Mouse (Mus musculus) erythroblast, adult 5-6 weeks (primary cell): ENCODE results near the gene Fsd1l. TPM values are rescaled to one million over a fixed set of nuclear protein-coding genes. Genes with fewer than 3 reads are reported as not detected.
"Not testable (repeated sequence)": the region's sequence is repeated elsewhere in the genome, so short reads cannot be mapped to it uniquely, and the experiment has no call there.

Source experiments
- ATAC-seq: replicated peaks from 2 replicates; pipeline ENCODE4 v1.8.0; 2016; ENCODE audit warnings: moderate number of reproducible peaks, mild to moderate bottlenecking, moderate TSS enrichment, inconsistent platforms; ENCODE audit not compliant: poor library complexity, low FRiP score, severe bottlenecking
- total RNA-seq, 2 experiments: library from RNA; stranded (forward) in 1 of 2; stranded (reverse) in 1 of 2; fragments of 150-400 nt in 1 of 2; fragments of 200-764, 138-1000 nt in 1 of 2; gene quantifications; 2 replicates each; pipeline versions ENCODE4 v1.2.3 to v1.2.4; 2015 to 2017; ENCODE audit warnings: low replicate concordance in 2 of 2

Gene Fsd1l
- total RNA-seq, 2 experiments from 2014 or later, result 6.2 to 11.1 TPM

DNA sequence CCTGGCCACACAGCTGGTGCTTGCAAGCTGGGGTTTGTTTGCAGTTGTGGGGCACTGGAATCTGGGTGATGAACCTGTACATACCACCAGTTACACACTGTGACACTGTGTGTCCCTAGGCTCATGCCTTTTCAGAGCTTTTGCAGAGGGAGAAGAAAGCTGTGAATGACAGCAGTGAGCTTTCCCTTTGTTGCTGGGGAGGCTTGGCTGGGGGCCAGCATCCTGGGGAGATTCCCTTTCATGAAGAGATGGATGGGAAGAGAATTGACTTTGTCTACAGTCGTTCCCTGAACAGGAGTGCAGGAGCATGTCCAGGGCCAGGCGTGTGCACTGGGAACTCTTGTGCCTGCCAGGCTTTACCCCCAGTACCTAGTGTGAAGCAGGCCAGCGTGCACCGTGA, 6.5 kb upstream of the Fsd1l start:
- no peak for ATAC-seq

DNA sequence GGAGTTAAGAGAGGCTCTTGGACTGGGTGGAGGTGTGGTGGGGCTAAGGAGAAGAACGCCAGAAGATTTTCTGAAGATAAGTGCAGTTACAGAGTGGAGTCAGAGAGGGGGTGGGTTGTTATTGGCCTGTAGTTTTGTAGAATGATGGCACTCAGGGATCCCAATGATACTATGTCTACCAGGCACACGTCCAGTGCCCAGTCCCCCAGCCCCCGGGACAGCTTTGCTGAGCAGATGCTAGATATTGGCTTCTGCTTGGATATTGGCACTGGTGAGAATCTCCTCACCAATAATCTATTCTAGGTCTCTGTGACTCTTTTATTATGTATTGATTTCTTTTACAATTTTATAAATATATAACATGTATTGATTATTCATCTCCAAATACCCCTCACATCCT, 6.0 kb upstream of the Fsd1l start:
- ATAC-seq, result no peak

DNA sequence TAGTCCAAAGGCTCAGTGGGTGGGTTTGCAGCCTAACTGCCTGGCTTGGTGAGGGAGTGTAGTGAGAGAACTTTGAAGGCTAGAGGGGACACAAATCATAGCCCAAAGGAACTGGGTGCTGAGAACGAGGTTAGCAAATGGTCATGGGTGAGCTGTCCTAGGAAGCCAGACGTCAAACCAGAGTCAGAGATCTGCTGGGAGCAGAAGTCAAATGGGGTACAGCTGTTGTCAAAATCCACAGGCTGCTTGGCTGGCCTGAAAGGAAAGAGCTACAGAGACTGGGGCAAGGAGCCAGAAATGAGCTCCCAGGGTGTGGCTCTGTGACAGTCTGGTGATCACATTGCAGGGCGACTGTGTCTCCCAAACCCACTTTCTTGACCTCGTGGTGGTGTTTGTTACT, 2.3 kb upstream of the Fsd1l start:
- ATAC-seq, result no peak

DNA sequence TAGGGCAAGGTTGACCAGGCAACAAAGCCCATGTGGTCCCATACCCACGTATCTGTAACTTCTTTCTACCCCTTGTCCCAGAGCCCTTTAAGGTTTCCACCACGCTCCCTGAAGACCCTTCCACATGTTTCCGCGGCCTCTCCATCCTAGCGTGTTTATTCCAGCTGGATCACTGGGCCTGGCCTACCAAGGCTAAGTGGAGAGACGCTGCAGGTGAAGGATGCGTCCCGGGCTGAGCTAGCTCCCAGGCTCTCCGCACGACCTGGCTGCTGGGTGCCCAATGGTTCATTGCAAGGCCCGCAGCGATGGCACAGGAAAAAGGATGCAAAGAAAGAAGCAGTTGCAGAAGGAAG, 332 bp upstream of the Fsd1l start:
- ATAC-seq, result no peak

DNA sequence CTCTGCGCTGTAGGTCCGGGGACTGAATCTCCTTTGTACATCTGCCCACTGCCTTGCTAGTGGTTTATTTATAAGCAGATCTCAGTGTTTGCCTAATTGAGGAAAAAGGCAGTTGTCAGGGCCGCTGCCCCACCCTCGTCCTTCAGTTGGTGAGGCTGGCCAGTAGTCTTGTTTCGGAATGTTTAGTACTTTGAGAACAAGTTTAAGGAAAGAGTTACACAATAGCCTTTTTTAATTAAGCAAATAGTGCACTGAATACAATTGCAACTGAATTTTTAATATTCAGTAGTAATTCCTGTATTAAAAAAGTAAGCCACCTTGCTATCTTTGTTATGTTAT, 709 bp downstream of the Fsd1l start:
- ATAC-seq, result no peak

DNA sequence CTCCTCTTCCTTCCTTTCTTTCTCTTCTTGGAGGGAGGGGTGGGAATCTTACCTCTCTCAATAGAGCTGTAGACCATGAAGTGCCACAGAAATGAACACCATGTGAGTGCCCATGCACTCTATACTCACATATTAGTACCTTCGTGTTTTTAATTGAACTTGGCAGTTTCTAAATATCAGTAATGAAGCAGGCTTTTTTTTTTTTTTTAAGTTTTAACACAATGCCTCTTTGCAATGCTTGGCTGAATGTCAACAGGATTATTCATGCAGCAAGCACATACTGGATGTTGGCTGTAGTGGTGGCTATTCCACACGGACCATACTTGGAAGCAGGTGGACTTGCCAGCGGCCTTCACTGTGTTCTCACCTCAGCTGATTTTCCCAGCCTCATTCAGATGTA, 4.1 kb downstream of the Fsd1l start:
- ATAC-seq, result no peak

DNA sequence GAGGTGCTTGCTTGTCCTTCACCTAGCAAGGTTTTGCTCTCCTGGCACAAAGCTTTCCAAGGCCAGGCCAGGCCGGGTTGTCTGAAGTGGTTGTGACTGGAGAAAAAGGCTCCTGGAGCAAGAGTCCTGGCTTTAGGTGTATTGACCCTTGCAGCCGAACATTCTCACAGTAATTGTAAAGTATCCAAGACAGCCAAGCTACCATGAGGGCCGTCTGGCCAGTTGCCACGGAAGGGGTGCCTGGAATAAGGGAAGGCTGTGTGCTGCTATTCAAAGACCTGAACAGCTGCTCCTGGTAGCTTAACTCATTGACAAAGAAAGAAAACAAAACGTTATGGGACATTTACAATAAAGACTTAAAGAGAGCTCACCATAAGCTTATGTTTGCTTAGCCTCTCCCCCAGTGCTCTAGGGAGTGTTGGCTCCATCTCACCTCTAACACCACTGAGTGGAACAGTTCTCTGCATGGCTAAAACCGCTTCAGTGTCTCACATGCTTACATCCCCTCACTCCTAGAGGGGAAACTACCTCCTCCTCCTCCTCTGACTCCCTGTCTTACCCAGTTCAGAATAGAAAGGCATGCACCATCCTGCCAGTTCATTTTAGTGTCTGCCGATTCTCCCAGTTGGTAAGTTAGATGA, 6.1 kb downstream of the Fsd1l start:
- ATAC-seq, result no peak

DNA sequence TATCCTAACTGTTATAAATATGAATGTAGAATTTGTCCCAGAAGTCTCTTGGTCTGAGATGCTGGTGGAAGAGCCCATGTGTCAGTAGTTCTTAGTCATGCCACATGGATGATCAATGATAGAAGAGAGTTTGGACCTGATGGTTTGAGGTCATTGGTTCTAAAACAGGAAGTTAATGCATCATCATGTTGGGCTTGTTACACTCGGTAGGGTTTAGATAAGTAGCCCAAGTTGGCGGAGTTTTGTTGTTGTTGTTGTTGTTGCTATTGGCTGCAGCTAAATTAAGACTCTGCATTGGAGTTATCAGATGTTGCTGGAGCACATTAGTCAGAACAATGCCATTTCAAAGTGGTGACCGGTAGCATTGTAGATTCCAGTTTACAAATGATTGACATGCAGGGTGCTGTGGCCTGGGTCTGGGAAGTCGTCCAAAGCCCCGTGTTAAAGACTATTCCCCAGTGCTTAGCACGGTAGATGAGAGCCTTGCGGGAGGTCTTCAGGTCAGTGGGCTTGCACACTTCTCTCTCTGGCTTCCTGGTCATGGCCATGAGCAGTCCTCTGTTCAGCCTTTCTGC, 7.4 kb downstream of the Fsd1l start:
- ATAC-seq, result no peak

DNA sequence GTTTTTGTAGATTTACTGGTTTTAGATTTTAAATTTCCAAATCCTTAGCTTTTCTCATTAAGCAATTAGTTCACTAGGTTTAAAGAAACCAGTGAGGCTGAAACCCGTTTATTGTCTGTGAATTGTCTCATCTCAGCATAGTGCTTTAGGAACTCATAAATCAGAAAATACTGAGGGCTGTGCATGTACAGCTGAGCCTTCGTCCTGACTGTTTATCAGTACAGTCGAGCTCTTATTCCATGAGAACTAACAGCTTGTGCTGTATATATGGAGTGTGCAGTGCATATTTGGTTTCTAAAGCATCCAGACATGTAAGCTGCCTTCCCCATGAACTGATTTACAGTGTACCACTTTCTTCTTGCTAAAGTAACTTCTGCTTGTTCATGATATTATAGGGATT, 26.8 kb downstream of the Fsd1l start:
- no peak for ATAC-seq

DNA sequence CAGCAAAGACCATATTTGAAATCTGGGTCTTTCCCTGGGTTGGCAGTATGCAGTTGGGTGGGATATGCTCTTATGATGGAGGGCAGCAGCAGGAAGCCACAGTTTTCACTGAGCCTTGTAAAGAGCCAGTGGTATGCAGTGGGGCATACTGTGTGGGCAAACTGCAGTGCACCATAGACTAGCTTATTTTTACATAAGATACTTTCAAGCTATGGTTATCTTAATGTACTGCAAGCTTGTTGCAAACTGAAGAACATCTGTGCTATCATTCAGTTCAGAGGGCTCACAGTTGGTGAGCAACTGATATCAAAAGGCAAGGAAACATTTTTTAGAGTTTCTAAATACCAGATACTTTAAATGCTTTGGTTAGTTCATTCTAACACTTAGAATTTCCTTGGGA, 29.4 kb downstream of the Fsd1l start:
- 0 out of 2 replicates have a peak, but pooled peaks have one; percentile 43 for ATAC-seq

DNA sequence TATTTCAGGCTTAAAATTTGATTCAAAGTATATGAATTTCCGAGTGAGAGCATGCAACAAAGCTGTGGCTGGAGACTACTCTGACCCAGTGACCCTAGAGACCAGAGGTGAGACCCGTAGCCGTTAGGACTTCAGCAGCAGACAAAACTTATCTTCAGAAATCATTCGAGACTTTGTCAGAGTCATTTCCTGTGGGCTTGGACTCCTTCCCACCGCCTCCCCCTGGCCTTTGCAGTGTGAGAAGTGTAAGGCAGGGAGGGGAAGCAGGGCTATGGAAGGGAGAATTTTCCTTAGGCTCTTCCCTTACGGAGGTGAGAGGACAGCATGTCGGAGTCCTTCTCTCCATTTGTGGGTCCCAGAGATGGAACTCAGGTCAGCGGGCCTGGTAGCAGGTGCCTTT, 50.8 kb downstream of the Fsd1l start:
- no peak for ATAC-seq

DNA sequence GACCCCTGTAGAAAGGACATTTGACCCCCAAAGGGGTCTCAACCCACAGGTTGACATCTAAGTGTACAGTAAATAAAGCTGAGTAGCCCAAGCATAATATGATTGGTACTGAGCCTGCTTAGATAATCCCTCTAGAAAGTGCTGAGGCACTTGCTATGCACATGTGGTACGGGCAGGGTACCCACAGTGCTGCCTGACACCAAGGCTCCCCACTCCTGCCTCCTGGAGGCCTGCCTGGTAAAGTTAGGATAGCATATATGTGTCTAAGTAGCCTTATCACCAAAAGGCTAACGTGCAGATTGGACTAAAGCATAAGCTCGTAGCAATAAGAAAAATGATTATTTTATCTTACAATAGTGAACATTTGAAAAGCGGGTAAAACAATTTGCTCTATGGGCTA, 57.7 kb downstream of the Fsd1l start:
- no peak for ATAC-seq

DNA sequence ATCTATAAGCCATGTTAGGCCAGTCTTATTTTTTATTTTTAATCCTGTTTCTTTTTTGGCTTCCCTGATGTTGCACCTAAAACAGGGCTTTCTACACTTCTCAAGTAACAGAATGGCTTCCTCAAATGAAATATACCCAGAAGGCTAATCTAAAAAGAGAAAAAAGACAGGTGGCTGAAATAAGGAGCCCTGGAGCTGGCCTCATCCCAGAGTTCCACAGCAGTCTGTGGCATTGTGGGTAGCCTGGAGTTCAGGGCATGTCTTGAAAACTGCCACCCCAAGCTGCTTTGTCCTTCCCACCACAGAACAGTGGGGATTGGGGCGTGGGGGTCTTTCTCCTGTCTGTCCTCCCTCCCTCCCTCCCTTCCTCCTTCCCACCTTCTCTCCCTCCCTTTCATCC, 60.1 kb downstream of the Fsd1l start:
- no peak for ATAC-seq

DNA sequence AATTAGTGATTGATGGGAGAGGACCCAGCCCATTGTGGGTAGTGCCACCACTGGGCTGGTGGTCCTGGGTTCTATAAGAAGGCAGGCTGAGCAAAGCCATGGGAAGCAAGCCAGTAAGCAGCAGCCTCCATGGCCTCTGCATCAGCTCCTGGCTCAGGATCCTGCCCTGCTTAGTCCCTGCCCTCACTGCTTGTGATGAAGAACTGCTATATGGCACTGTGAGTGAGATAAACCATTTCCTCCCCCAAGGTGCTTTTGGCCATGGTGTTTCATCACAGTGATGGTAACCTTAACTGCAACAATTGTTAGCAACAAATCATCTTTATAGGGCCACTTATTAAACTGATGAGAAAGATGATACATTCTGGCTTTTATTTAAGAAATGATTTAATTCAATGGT, 77.9 kb downstream of the Fsd1l start:
- not testable (repeated sequence) for ATAC-seq

DNA sequence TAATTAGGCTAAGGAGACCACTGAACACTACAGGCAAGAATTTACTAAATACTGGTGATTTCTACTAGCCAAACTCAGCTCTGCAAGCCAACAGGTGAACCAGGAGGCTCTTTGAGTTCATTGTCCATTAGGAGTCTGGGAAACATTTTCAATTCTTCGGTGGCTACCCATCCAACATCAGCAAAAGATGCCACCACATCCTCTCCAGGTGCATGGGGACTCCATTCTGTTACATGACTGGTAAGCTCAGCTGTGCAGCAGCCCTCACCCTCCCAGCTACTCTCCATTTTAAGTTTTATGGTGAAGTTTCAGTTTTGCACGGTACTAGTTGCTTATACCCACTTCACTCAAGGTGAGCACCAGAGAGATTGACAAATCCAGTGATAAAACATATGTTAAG, 78.8 kb downstream of the Fsd1l start:
- ATAC-seq, result no peak

DNA sequence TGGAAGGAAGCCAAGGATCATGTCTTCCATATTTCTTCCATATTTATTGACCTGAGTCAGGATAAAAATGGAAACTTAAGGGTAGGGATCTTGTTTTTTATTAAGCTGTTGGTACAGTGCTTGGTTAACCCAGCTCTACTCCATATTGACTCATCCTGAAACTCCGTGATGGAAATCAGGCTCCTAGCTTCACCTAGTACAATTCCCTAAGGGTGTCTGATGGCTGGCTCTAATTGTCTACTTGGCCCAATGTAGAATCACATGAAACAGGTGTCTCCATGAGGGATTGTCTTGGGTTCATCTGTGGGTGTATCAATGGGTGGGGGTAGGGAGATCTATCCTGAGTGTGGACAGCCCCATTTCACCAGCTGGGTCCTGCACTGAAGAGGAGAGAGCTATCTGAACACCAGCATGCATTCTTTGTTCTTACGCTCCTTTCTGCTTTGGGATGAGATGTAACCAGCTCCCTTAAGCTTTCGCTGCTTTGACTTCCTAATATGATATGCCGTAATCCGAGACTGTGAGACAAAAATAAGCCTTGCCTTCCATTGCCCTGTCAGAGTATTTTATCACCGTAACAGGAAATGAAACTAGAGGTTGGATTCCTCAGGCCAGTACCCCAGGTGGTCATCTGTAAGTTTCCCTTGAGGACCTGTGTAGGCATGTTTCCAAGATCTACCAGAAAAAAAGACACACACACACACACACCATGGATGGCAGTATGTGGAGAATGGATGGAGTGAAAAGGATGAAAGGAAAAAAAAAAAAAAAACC, 79.5 kb downstream of the Fsd1l start:
- no peak for ATAC-seq

DNA sequence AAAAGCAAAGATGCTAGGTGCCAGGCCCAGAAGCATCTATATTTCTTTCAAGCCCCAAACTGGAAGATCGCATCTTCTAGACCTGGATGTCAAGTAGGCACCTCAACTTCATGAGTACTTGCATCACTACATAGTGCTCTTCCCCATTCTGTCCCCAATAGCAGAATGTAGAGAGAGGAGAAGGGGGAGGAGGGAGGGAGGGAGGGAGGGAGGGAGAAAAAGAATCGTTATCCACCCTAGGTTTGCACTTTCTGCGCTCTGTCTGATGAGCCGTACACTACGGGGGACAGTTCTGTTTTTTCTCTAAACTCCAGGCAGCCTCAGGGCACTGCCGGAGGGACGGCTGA, 82.4 kb downstream of the Fsd1l start, which contains the start of gene Fktn:
Gene Fktn (plus strand): TSS at position 295 of the 347 bp plus-strand sequence.
- ATAC-seq, result no peak

DNA sequence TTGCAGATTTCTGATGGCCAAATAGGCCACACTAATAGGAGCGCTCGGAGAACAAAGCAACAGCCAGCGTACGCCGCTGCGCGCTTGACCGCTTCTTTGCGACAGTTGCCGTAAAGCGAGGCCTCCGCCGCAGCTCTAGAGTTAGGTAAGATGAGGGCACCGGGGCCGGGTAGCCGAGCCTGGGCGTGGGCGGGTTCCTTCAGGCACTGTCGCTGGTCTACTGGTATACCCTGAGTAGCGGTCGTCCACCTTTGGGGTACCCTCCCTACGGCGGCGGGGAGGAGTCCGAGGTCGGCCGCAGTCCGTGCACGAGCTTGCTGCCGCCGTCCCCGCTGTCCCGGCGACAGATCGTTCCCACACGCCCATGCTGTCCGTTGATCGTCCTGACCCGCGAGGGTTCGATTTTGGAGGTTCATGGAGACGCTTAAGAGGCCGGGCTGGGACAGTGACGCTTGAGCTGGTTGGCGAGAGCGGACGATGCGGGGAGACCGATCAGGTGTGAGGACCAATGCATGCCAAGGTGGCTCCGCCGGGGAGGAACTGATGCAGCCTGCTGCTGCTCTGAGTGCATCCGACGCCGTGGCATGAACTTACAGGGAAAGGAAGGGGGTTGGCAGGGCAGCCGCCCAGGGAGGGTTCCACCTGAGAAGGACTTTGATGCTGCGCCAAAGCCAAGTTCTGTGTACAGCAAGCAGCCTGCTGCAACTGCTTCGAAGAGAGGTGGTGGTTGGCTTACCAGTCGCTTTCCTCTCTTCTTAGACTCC, 83.0 kb downstream of the Fsd1l start:
- ATAC-seq, result peak; percentile 87

DNA sequence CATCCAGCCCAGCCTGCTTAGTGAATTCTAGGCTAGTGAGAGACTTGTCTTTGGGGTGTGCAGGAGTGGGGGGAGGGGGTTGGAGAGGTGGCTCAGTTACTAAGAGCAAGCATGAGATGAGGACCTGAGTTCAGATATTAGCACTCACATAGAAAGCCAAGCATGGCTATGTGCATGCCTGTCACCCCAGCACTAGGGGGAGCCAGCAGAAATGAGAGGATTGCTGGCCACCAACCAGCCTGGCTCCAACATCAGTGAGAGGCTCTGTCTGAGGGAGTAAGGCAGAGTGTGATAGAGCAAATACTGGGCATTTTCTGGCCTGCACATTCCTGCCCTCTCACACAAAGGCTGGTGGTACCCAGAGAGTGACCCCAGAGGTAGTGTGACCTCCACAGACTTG, 84.7 kb downstream of the Fsd1l start:
- no peak for ATAC-seq

DNA sequence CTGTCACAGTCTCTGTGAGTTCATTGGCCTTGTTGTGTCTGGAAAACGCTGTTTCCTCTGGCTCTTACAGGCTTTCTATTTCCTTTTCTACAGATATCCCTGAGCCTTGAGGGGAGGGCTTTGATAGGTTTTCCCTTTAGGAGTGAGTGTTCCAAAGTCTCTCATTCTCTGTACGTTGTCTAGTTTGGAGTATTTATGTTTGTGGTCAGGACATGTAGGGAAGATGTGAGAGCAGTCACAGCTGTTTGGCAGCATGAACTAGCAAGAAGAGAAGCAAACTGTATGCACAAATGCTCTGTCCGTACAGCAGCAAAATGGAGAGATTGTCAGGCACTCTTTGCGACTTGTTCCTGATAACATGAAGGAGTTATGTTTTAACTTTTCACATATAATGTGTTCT, 86.3 kb downstream of the Fsd1l start:
- no peak for ATAC-seq

DNA sequence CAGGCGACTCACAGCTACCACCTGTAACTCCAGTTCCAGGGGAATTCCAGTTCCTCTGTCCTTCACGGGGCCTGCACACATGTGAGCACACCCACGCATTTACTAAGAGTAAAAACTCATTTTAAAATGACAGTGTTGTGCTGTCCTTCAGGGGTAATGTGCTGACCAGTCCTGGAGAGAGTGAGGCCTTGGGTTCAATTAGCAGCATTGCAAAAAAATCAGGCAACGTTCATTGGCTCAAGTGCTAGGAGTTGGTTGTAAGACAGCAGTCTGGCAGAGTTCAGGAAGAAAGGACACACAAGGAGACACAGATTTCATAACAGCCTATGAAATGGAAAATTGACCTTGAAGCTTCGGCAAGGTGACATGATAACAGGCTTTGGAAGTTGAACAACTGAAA, 87.0 kb downstream of the Fsd1l start:
- ATAC-seq, result no peak
